Mouse (Mus musculus) midbrain, embryonic 13.5 days (tissue): ENCODE data around the gene Kcnk13. TPM values are rescaled to one million over a fixed set of nuclear protein-coding genes. Genes with fewer than 3 reads are reported as not detected.
A peak's percentile ranks its signal among the peaks of the same experiment; 100 is the strongest.

Experiments used
- ATAC-seq: fragments of 200-750 bp; cut with Nextera tagmentation; 2 replicates; pipeline ENCODE4 v1.8.0; 2017; ENCODE audit warnings: mild to moderate bottlenecking, moderate TSS enrichment, moderate library complexity
- H3K27ac ChIP-seq: fragments of 300-500 bp; sonication (generic); 2 replicates; pipeline ENCODE4 v1.5.1; 2015; ENCODE audit warnings: inconsistent platforms, mild to moderate bottlenecking, moderate library complexity
- H3K27me3 ChIP-seq: fragments of 300-500 bp; sonication (generic); 2 replicates; pipeline ENCODE4 v1.6.1; 2015; ENCODE audit warnings: mild to moderate bottlenecking, inconsistent platforms
- H3K36me3 ChIP-seq: fragments of 300-500 bp; sonication (generic); 2 replicates; pipeline ENCODE4 v1.6.1; 2015; ENCODE audit warnings: mild to moderate bottlenecking, inconsistent platforms
- H3K4me1 ChIP-seq: fragments of 300-500 bp; sonication (generic); replicated peaks from 2 replicates; pipeline ENCODE4 v1.6.1; 2015; ENCODE audit warnings: inconsistent platforms
- H3K4me2 ChIP-seq: fragments of 300-500 bp; sonication (generic); replicated peaks from 2 replicates; pipeline ENCODE4 v1.6.1; 2015; ENCODE audit warnings: moderate library complexity, mild to moderate bottlenecking, inconsistent platforms
- H3K4me3 ChIP-seq: fragments of 300-500 bp; sonication (generic); replicated peaks from 2 replicates; pipeline ENCODE4 v1.5.1; 2015; ENCODE audit warnings: mild to moderate bottlenecking, inconsistent platforms
- H3K9ac ChIP-seq: fragments of 300-500 bp; sonication (generic); replicated peaks from 2 replicates; pipeline ENCODE4 v1.6.1; 2015; ENCODE audit warnings: mild to moderate bottlenecking, inconsistent platforms
- H3K9me3 ChIP-seq: fragments of 300-500 bp; sonication (generic); 2 replicates; pipeline ENCODE4 v1.6.1; 2016; ENCODE audit warnings: mild to moderate bottlenecking, inconsistent platforms
- WGBS: fragments of 180-500 bp; shearing (Covaris S2); methylation state at CpG from one replicate; pipeline ENCODE4 v1.1.7; 2015; 5-methylcytosine and 5-hydroxymethylcytosine counted together
- microRNA-seq: library from miRNA; unstranded; fragments of <30 nt; microRNA quantifications from one replicate; pipeline ENCODE4, GENCODE M21; 2016
- polyA plus RNA-seq: library from polyadenylated mRNA; unstranded; fragments of >200 nt; fragmentation: Nextera tagmentation; extraction: Ambion mirVana; gene quantifications from 2 replicates; pipeline ENCODE4 v1.2.1, GENCODE M21; 2015

Kcnk13 gene
- polyA plus RNA-seq, 1 experiment from 2014 or later: 0.46 TPM

- Histone ChIP-seq H3K9ac (no peak overlapping the region), H3K4me2 (peak overlapping the region; percentile 15; the same call in 1 of the 2 replicates), H3K36me3 (no peaks in the 10 kb centered on the region), H3K9me3 (no peaks in the 10 kb centered on the region), H3K27me3 (no peaks in the 10 kb centered on the region), H3K4me3 (no peak overlapping the region), H3K27ac (no peak overlapping the region), H3K4me1 (peaks cover 12% of the 10 kb centered on the region)
- 16% methylated on average over 17 of the region's 20 CpGs for WGBS
- no peak for ATAC-seq
Measured at GRCm38 (mm10) chr12:100106275-100106895, 142.1 kb downstream of the Kcnk13 start.

DNA sequence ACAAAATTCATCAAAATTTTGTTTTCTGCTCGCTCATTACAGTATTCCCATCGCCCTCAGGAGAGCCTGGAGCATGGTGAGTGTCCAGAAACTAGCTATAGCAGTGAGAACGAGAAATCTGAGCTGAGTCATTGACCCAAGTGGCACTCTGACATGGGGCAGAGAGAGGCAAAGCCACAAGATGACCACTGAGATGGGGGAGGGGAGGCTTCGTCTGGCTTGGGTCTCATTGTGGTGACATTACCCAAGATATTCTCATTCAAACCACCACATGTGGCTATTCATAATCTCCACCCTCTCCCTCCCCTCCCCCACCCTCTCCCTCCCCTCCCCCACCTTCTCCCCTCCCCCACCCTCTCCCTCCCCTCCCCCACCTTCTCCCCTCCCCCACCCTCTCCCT is 143.1 kb downstream of the Kcnk13 start:
- Histone ChIP-seq H3K27me3 (no peaks in the 10 kb centered on the region), H3K4me1 (peaks cover 17% of the 10 kb centered on the region), H3K27ac (no peak overlapping the region), H3K9me3 (no peaks in the 10 kb centered on the region), H3K4me2 (no peak overlapping the region), H3K9ac (no peak overlapping the region), H3K4me3 (no peak overlapping the region), H3K36me3 (peaks cover 5% of the 10 kb centered on the region; the same call in 1 of the 2 replicates)
- ATAC-seq: no peak
- WGBS: 58% methylated on average over 4 of the region's 4 CpGs

- no peaks in the 10 kb centered on the region for H3K9me3 ChIP-seq
- peak within 1 kb of the TSS; percentile 95 for H3K9ac ChIP-seq
- H3K4me3 ChIP-seq: peak within 1 kb of the TSS; percentile 99
- H3K27me3 ChIP-seq: no peaks in the 10 kb centered on the region
- under 1% methylated on average over 58 of the region's 58 CpGs for WGBS
- H3K4me2 ChIP-seq: peak within 1 kb of the TSS; percentile 94
- H3K27ac ChIP-seq: peak within 1 kb of the TSS; percentile 91
- peaks cover 17% of the 10 kb centered on the region for H3K4me1 ChIP-seq
- H3K36me3 ChIP-seq: peaks cover 26% of the 10 kb centered on the region
- peak; percentile 89 for ATAC-seq
Measured at GRCm38 (mm10) chr12:100109986-100110696, 145.8 kb downstream of the Kcnk13 start, which contains the start of gene Psmc1. Psmc1 (plus strand) TSS chr12:100110154.

Small RNA genes within 50 kb of the gene (microRNA-seq; reads per million reads assigned to microRNA genes)
- gene Gm23291: not detected

Other genes with a start within 250 kb of the Kcnk13 start
- gene Efcab11, start 80.1 kb upstream of the Kcnk13 start, polyA plus RNA-seq: 9.2 and 10.3 TPM in 2 replicates
- gene Tdp1, start 80.0 kb upstream of the Kcnk13 start, polyA plus RNA-seq: 57.3 and 58.2 TPM in 2 replicates
- gene Psmc1, start 145.7 kb downstream of the Kcnk13 start, polyA plus RNA-seq: 281 and 297 TPM in 2 replicates
- 14.2 and 14.3 TPM in 2 replicates for gene Nrde2, start 195.2 kb downstream of the Kcnk13 start, polyA plus RNA-seq
- gene Calm1, start 234.9 kb downstream of the Kcnk13 start, polyA plus RNA-seq: 2,058 and 2,203 TPM in 2 replicates